Mouse (Mus musculus): ENCODE results near the gene Polr3g.

DNA sequence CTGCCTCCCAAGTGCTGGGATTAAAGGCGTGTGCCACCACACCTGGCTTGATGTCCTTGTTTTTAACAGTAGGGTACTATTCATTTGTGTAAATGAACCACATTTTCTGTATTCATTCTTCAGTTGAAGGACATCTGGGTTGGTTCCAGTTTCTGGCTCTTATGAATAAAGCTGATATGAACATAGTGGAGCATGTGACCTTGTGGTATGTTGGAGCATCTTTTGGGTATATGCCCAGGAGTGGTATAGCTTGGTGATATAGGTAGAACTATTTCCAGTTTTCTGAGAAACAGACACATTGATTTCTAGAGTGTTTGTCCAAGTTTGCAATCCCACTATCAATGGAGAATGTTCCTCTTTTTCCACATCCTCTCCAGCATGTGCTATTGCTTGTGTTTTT, 3.1 kb upstream of the Polr3g start:
- TF ChIP-seq EP300 (IDR thresholded peaks at IDR 0.05; ENCODE audit: low read depth in 1 of 2, low read length in 2 of 2) (peak in 1 of 2 experiments; percentile 28; a peak in 2 of 4 replicates), TBP (IDR thresholded peaks at IDR 0.05; ENCODE audit: low read depth, low read length) (no peak), POLR2A (IDR thresholded peaks at IDR 0.05; ENCODE audit: control insufficient read depth in 1 of 2, insufficient read depth in 1 of 2, low read depth in 1 of 2, low read length in 2 of 2, poor library complexity in 1 of 2) (no peak), CTCF (IDR thresholded peaks at IDR 0.05 in 2 of 3, conservative IDR thresholded peaks at IDR 0.05 in 1 of 3; ENCODE audit: control insufficient read depth in 1 of 3, insufficient read depth in 1 of 3, low read depth in 2 of 3, low read length in 3 of 3, poor library complexity in 1 of 3, severe bottlenecking in 1 of 3) (no peak), CHD1 (IDR thresholded peaks at IDR 0.05; ENCODE audit: low read depth, low read length) (no peak), MAX (IDR thresholded peaks at IDR 0.05; ENCODE audit: low read length) (peak; percentile 35; the same call in 1 of the 2 replicates), SIN3A (IDR thresholded peaks at IDR 0.05; ENCODE audit: low read length) (no peak), CHD2 (IDR thresholded peaks at IDR 0.05; ENCODE audit: low read length) (no peak), HCFC1 (IDR thresholded peaks at IDR 0.05; ENCODE audit: low read depth, low read length) (no peak), KAT2A (conservative IDR thresholded peaks at IDR 0.05; ENCODE audit: low read depth, low read length) (no peak), MXI1 (IDR thresholded peaks at IDR 0.05; ENCODE audit: low read depth, low read length) (no peak), ZKSCAN1 (IDR thresholded peaks at IDR 0.05; ENCODE audit: low read depth, low read length) (no peak), TCF12 (IDR thresholded peaks at IDR 0.05; ENCODE audit: low read depth, low read length) (peak; percentile 20; the same call in 1 of the 2 replicates), TAL1 (IDR thresholded peaks at IDR 0.05; ENCODE audit: low read length) (no peak)
